Mouse (Mus musculus): ENCODE results near the gene Iqschfp.

Gene Iqschfp

DNA sequence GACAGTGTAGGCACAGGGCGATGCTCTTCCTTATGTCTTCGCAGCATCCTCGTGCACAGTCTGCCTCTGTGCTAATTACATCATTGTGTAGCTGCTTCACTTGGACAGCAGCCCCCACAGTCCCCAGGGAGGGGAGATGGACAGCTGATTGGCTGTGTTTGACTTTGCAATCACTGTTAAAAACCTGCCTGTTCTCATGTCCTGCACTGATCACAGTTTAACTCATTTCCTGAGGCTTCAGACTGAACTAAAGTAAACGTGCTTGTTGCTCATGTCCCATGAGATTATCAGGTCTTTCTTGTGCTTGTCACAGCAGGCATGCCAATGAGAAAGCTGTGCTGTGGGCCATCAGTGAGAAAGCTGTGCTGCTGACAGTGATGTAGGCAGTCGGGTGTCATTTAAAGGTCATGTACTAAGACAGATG is 60.5 kb downstream of the Iqschfp start:
- no peak for ATAC-seq (ENCODE audit: insufficient number of reproducible peaks, low FRiP score, low TSS enrichment)

DNA sequence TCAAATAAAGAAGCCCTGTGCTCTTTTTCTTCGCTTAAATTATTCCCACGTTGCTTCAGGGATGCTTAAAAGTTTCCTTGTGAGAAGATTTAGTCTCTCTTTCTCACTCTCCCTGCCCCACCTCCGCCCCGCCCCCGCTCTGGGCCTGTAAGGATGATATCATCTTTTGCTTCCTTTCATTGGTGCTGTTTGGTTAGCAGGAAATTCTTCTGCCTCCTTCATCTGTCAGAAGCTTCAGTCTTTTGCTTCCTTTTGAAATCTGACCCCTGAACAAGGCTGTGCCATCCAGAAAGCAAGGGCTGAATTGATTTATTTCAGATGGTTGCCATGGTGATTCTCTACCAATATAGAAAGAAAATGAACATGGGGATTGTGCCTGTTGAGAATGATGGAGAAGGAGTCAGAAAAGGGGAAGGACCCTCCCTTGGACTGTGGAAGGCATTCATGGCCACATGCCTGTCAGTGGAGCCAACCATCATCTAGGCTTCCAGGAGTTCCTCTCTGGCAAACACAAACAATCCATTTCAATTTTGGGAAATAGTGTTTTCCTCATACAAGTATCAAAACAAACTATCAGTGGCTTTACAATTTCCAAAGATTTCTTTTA is 62.5 kb downstream of the Iqschfp start:
- ATAC-seq (ENCODE audit: insufficient number of reproducible peaks, low FRiP score, low TSS enrichment) = no peak

DNA sequence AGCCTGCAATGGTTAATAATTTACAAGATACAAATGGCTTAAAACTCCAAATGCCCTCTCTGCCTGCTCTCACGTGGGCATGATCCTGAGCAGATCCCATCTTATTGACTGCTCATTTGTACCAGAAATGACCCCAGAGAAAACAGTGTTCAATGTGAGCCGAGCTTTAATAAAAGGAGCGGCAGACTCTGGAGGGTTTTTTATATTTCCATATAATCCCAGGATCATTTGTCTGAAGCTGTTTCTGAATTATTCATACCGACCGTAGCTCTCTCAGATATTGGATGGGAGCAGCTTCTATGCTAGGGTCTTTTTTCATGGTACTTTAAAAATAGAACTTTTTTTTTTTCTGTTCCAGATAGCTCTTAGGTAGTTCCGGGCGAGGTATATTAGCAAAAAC is 67.6 kb downstream of the Iqschfp start:
- no peak for ATAC-seq (ENCODE audit: insufficient number of reproducible peaks, low FRiP score, low TSS enrichment)

DNA sequence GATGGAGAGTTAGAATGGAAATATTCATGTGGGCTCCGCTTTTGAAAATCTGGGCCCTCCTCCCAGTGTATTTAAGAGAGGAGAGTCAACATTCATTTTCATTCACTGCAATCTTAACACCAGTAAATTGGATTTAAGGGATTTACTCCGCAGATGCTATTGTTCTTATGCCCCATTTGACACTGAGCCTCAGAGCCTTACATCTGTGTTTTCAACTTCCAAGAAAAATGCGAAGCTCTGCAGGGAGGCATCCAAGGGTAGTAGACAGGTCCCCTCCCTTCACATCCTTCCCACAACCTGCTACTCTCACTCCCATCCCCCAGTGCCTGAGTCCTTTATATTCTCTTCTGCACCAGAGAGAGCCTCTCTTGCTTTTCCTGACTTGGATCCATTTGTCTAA is 68.1 kb downstream of the Iqschfp start:
- ATAC-seq (ENCODE audit: insufficient number of reproducible peaks, low FRiP score, low TSS enrichment) = no peak

DNA sequence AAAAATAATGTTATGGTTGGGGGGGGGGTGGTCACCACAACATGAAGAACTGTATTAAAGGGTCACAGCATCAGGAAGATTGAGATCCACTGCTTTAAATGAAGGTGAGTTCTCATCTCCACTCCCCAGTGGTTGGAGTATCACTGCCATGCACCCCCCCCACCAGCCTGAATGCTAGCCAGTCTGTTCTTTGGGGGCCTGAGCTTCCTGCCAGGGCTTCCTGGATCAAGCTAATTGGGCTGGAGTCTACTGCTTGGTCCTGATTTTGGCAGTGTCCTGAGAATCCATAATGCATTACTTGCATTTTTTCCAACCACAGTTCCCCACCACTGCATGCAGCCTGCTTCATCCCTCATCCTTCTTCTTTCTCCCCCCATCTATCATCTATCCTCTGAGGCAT is 68.7 kb downstream of the Iqschfp start:
- no peak for ATAC-seq (ENCODE audit: insufficient number of reproducible peaks, low FRiP score, low TSS enrichment)

DNA sequence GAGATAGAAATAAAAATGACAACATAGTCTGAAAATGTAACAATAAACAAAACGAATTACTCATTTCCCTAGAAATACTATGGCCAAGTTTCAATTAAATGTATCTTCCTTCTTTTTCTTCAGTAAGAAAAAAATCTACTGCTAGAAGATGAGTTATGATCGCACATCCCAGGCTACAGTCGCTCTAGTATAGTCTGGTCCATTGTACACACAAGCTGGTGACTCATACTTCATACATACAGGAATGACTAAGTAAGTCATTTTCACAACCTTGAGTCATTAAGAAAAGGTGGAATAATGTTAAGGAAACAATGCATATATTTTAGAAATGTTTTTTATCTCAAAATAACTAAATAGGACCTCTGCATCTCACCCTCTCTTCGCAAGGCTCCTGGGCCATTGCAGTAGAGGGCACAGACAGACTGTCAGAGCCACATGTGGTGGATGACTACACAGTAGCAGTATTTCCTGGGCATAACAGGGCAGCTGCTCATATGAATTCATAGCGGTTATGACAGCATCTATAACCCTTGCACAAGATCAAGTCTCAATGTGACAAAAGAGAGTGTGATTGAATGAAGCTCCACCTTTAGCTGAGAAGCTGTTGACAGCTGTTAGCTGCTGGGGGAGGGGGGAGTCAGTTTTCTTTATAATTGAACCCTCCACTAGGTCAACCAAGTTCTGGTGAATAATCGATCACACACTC is 70.1 kb downstream of the Iqschfp start:
- ATAC-seq (ENCODE audit: insufficient number of reproducible peaks, low FRiP score, low TSS enrichment) = no peak

DNA sequence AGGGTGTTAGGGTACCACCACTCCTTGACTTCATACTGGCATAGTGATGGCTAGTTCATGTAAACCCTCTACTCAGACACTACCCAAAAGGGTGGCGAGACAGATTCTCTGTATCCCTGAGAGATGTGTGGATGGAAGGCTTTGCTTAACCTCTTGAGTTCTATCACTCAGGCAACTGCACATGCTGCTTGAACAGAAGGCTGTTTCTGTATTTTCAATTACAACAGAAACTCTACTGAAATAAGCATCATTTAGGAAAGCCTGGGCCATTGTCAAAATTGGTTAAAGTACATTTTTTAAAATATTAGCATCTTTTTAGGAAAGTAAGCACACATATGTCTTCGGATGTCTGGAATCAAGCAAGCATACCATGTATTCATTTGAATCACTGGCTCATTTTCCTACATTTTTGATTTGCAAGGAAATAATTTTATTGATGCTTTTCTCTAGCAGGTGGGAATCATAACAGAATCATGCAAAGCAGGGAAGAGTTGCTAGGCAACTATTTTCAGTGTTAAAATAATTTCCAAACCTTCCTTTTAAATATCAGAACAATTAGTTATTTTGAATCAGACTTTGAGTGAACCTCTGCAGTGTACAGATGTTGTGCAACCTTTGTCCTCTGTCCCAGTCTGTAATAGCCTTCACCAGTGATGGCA is 82.4 kb downstream of the Iqschfp start:
- no peak for ATAC-seq (ENCODE audit: insufficient number of reproducible peaks, low FRiP score, low TSS enrichment)

DNA sequence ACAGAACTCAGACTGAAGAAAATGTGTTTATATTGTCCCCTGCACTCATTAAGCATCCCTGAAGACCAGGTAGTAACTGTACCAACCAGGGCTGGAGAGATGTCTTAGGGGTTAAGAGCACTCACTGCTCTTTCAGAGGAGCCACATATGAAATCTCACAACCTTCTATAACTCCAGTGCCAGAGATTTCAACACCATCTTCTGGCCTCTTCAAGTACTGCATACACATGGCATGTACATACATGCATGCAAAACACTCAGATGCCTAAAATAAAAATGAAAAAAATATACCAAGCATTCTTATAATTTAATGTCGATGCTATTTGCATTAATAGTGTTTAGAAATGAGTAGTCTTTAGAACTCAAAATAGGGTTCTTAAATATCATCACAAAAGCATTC is 88.0 kb downstream of the Iqschfp start:
- ATAC-seq (ENCODE audit: insufficient number of reproducible peaks, low FRiP score, low TSS enrichment) = no peak

DNA sequence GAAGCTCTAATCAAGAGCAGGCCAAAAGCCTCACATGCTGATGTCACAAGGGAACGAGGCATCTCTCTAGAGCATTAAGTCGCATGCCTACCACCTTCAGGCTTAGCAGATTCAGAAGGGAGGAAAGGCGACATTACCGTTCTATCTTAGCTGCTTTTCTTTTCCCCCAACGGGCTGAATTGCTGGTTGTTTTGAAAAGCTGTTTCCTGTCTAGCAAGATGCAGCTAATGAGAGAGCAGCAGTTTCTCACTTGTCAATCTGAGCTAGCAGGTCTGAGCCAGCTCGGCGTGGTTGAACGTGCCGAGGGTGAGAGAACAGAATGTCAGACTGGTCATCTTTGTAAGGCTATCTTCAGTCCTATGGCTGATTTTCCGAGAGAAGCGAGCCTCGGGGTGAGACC is 91.3 kb downstream of the Iqschfp start:
- no peak for ATAC-seq (ENCODE audit: insufficient number of reproducible peaks, low FRiP score, low TSS enrichment)

DNA sequence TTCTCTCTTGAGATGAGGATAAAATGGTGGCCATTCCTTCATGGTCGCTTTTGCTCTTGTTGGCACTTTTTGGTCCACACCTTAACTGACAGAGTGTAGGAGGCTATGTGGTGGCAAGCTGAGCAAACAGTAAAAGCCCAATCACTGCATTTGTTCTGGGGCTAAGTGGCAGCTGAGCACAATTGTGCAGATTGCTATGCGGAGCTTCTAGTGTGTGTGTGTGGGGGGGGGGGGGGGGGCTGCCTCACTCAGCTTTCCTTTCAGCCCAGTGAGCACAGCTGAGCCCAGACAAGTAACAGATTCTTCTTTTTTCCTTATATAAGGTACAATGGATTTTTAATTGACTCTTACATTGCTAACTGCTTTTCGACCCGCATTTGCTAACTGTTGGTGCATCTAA is 110.4 kb downstream of the Iqschfp start:
- no peak for ATAC-seq (ENCODE audit: insufficient number of reproducible peaks, low FRiP score, low TSS enrichment)

DNA sequence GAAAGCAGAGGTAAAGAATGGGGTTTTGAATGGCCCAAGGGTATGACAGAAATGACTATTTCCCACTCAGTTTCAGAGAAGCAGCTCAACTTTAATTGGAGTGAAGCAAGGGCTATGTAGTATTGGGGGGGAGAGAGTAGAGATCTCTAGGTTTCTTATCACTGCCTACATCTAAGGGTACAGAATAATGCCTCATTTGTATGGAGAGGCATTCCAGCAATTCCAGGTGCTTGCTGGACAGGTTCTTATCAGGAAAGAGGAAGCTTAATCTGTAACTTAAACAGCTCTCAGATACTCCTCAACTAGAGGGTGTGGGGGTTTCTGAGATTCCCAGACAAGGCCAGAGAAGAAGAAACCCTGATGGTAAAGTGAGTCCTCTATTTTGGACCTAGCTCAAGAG is 120.3 kb downstream of the Iqschfp start:
- ATAC-seq (ENCODE audit: insufficient number of reproducible peaks, low FRiP score, low TSS enrichment) = no peak

DNA sequence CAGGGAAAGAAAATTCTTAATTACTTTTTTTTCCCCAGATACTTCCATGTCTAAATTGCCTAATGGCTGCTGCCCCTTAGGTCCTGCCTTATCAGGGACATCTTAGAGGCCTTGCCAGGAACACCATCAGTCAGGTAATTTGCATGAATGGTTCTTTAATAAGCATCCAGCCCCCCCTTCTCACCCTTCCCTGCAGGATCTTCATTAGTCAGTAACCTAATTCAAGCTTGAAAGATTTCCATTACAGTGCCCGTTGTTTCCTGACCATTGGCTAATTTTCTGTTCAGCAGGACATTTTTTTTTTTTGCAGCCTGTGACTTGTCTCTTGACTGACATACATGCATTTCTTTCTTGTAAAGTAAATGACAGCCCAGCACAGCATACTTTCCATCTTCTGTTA is 123.8 kb downstream of the Iqschfp start:
- no peak for ATAC-seq (ENCODE audit: insufficient number of reproducible peaks, low FRiP score, low TSS enrichment)

DNA sequence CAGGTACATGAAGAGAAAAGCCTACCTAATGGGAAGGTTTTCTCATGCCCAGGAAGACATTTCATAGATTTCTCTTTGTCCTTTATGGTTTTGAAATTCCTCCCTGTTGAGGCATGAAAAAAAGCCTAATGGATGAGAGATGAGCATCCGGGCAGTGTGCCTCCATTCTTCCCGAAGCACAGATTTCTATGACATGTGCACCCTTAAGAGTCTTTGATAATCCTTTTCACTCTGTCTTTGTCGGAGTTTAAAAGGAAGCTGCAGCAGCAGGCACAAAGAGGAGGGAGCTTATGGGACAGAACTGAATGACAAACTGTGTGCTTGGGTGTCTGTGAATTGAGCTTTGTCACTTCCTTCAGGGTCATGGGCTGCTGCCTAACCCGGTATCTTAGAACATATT is 127.4 kb downstream of the Iqschfp start:
- ATAC-seq (ENCODE audit: insufficient number of reproducible peaks, low FRiP score, low TSS enrichment) = no peak

DNA sequence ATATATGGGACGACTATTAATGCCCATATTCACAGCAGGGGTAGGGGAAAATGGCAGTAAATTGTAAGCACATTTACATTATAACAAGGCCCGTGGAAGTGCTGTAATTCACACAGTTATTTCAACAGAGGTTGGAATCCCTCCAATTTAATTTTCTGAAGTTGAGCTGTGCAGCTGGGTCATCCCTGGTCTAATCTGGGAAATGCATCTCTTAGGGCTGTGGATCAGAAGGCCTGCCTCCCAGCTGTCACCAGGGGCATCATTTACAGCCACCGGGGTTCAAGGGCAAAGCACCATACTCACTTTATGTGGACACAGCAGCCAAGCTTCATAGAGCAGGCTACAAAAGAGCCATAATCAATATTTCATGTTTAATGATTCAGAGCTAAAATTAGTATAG is 144.1 kb downstream of the Iqschfp start:
- no peak for ATAC-seq (ENCODE audit: insufficient number of reproducible peaks, low FRiP score, low TSS enrichment)

DNA sequence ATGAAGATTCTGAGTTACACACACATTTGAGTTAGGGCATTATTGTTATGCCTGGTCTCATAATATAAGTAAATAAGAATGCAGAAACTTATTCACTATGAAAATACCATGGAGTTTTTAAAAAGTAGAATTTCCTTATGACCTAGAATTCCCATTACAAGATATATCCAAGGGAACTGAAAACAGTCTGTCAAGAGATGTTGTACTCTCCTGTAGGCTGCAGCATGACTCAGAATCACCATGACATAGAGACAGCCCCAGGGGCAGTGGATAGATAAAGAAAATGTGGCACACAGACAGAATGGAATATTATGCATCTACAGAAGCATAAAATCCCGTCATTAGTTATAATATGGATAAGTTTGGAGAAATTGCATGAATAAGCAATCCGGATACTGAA is 150.9 kb downstream of the Iqschfp start:
- no peak for ATAC-seq (ENCODE audit: insufficient number of reproducible peaks, low FRiP score, low TSS enrichment)

DNA sequence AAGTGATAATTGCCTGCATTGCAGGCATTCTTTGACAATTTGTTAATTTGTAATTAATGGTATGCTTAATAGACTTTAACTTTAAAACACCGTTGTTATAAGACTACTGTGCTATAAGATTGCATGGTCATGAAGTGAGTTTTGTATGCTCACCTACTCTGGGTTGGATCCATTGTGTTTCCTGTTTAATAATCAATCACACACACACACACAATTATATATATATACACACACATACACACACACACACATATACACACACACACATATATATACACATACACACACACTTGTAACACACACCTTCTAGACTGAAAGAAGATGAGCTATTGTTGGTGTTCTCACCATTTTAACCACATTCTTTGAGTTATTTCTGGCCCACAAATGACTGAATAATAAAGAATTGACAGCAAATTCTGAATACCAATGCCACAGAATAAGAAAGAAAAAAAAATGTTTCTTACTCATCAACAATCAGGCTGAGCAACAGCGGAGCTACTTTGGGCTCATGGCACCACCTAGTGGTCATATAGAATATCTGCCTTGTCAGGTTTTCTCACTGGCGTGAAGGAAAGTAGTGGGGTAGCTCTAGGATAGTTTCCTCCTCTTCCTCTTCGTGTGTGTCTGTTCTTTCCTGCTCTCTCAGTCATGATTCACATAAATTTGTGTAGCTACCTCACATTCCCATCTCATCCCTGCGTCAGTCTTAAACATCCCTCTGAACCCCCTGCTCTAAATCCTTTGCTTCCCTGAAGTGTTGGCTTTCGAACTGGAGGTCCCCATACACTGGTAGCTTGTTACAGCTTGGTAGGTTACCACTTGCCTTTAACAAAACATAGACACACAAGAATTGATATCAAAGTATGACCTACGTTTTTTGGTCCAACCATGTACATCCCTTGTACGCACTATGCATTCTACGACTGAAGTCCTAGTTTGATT is 153.7 kb downstream of the Iqschfp start:
- ATAC-seq (ENCODE audit: insufficient number of reproducible peaks, low FRiP score, low TSS enrichment) = 0 out of 2 replicates have a peak, but pooled peaks have one; percentile 64

DNA sequence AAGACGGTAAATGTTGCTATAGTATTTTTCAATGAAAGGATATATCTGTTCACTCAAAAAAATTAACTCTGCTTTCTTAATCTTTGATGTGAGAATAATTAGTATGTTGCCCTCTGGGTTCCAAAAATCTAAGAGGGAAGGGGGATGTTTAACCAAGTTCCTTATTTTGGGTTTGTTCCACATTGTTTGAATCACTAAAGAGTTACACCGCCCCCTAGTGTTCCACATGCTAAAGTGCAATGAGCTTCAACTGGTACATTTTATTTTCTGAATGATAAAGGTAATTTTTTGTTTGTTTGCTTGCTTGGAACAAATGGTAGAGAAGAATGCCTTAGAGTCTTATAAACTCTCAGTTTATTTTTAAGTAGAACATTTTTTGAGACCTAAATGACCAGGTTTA is 161.5 kb downstream of the Iqschfp start:
- no peak for ATAC-seq (ENCODE audit: insufficient number of reproducible peaks, low FRiP score, low TSS enrichment)

DNA sequence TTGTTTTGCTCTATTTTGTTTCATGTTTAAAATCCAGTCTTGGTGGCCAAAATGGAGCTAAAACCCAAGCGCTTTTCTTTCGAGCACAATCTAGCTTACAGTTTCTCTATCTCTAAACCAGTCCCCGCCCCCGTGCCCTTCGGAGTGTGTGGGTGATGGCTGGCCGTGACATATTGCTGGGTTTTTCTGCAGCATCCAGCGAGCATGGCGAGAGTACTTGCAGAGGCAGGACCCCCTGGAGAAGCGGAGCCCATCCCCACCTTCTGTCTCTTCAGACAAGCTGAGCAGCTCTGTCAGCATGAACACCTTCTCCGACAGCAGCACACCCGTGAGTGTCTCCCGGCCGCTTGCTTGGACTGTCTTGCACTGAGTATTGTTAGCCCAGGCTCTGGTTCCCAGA is 163.0 kb downstream of the Iqschfp start:
- 0 out of 2 replicates have a peak, but pooled peaks have one; percentile 17 for ATAC-seq (ENCODE audit: insufficient number of reproducible peaks, low FRiP score, low TSS enrichment)

DNA sequence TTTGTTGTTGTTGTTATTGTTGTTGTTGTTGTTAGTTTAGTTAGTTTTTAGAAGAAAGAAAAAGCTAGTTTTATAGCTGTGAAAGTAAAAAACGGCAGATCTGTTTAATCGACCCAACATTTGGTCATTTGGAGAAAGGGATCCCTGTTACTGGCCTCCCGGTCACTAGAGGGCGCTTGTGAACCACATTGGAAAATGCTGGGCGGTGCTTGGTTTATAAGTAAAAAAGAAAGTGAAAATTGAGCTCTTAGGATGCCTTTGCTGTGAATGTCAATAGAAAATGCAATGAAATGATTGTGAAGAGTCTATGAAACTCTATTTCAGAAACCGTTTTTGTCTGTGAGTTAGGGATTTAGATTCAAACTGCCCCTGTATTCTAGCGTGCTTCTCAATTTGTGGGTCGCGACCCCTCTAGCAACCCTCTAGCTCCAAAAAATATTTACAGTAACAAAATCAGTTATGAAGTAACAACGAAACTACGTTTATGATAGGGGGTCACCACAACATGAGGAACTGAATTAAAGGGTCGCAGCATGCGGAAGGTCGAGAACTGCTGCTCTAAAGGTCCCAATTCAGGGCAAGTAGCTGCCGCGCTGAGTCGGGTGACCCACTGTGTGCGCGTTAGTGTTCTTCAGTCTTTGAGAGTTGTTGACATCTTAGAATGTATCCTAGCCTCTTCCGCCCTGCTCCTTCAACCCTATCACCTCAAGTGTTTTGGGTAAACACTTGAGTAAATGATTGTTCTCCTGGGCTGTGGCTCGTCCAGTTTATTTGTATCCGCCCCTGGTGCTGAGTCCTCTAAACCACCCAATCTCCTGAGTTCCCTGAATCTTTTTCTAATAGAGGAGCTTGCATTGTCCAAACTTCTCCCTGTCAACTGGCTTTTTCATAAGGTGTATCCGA is 164.6 kb downstream of the Iqschfp start:
- 0 out of 2 replicates have a peak, but pooled peaks have one; percentile 50 for ATAC-seq (ENCODE audit: insufficient number of reproducible peaks, low FRiP score, low TSS enrichment)
